Mouse (Mus musculus): ENCODE measurements at regions not wholly inside any gene's neighbourhood (a gene's known extent, or its start where the extent isn't known, plus 50 kb on each side); places are given as distances from the start of the nearest gene placed in this dataset.

GRCm38 (mm10) chr13:101879561-101880081 lies 111.6 kb upstream of the Pik3r1 start:
- DNase-seq (ENCODE audit: low spot score in 2 of 2) = peak in 1 of 2 experiments; percentile 6

DNA sequence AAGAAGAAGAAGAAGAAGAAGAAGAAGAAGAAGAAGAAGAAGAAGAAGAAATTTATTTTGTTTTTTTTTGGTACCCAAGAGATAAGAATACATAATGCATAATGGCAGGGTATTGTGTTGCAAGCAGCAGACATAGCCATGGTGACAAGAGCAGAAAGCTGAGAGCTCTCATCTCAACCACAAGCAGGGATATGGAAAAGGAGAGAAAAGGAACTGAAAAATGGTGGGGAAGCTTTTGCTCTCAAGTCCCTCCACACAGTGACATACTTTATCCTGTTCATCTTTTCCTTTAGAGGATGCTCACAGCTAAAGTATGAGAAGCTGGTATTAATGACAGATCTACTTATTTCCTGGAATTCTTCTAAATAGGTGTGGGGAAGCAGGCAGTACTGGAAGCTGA lies 115.2 kb upstream of the Pik3r1 start:
- no peak for DNase-seq (ENCODE audit: low spot score in 2 of 2)

DNA sequence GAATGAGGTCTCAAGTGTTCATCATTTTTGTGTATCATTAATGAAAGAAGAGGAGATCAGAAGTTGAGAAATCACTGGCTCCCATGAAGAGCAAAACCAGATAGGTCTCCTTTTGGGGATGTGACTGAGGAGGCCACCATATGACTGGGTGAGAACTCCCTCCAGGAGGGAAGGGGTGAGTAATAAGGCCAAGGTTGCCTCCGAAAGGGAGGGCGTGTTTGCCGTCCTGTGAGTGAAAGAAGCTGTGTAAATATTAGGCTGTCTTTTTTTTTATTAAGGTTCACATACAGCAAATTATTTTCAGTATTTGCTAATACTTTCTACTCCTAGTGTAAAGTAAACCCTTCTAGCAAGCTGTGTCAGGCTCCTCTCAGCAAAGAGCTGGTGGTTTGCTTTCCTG lies 116.7 kb upstream of the Pik3r1 start:
- no peak for DNase-seq (ENCODE audit: low spot score in 2 of 2)

GRCm38 (mm10) chr13:101891473-101891872 lies 123.5 kb upstream of the Pik3r1 start:
- DNase-seq (ENCODE audit: low spot score in 2 of 2) = no peak

DNA sequence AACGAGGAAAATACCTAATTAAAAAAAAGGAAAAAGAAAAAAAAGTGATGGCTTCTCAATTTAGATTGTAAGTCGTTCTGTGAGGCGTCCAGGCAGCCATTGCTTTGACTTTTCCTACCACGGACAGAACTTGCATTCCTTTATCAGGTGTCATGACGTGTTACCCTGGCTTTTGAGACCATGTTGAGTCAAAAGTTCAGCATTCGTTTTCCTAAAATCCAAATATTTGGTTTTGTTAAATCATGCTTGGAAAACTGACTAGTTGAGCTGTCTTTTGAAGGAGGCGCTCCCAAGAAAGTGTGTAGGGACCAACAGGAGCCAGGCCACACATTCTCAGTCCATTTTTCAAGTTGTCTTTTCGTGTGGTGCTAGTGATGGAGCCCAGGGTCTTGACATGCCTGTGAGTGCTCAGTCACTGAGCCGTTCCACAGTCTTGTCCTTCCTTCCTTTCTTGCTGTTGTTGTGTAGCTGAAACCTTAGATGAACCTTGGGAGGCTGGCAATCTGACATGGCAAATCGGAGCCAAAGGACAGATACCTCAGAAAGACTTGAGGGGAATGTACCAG lies 125.1 kb upstream of the Pik3r1 start:
- DNase-seq (ENCODE audit: low spot score in 2 of 2) = no peak

DNA sequence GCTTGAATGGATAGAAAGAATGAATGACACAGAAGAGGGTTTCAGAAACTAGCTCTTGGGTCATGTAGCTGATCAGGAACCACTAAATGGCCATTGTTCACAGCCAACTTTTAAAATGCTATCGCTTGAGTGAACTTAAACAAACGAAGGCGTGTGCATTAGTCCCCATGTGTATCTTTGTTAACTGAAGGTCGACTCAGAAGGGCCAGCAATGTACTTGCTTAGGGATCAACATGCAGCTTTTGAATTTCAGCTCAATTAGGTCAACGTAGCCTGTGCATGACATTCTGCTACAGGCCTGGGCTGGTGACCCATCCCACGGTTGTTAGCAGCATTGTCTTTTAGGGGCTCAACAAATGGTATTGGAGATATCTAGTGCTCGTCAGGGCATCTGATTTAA lies 127.1 kb upstream of the Pik3r1 start:
- DNase-seq (ENCODE audit: low spot score in 2 of 2) = no peak

- DNase-seq (ENCODE audit: low spot score in 2 of 2) = no peak
Observed at GRCm38 (mm10) chr13:101895686-101896085, 127.7 kb upstream of the Pik3r1 start.

DNA sequence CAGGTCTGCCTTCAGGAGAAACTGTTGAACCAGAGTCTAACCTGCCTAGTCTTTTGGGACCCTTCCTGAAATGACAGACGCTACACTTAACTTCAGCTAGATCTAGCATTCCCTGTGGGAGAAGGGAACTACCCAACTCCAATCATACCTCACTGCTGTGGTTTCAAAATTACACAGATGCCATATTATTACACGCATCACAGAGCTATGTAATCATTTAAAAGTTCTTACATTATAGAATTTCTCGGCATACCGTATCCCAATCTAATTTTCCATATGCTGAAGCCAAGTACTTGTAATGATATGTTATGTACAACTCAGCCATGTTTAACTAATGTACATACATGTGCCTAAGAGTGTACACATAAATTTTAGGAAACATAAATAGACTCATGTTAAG lies 128.9 kb upstream of the Pik3r1 start:
- DNase-seq (ENCODE audit: low spot score in 2 of 2) = no peak

DNA sequence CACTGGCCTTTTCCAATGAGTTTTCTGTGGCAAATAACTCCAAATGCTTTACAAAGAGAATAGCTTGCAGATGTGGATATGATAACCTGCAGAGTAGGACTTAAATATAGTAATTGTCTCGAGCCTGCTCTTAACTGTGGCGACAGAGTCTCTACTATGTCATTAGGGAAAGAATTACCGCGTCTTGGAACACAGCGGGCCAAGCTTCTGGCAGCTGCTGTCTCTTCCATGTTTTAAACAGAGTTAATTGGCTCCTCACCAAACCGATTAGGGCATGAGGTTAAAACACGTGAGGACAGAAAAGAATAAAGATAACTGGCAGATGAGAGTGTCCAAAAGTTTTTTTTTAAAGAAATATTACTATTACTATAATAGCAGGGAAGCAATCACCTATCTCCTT lies 134.2 kb upstream of the Pik3r1 start:
- DNase-seq (ENCODE audit: low spot score in 2 of 2) = no peak

DNA sequence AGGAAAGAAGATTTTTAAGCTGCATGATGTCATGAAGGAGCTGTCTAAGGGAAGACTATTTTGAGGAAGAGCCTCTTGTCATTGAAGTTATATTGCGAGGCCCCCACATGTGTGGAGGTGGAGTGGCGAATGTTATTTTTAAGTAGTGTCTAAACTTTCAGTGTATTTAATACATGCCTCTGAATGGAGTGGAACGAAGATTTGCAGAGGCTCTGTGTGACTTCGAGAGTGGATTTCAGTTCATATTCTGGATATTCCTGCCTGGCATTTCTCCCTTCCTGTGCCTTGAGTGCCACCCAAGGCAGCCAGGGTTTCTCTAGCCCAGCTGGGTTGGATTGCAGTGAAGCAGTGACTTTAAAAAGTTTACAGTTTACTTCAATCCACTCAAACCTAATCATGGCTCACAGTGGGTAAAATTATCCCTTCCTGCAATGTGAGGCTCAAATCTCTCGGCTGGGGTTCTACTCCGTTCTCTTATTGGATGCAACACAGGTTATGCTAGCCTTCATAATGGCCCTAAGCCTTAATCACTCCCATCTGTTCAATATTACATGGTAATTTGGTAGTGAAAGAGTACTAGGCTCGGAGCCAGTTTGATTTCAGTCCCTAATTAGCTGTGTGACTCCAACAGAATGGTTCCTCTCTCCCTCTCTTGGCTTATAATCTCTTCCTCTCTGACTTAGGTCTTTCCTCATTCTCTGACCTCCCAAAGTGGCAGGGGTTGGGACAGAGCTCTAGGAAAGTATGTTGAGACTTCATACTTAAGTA lies 138.1 kb upstream of the Pik3r1 start:
- peak in 1 of 2 experiments; percentile 18 for DNase-seq (ENCODE audit: low spot score in 2 of 2)

DNA sequence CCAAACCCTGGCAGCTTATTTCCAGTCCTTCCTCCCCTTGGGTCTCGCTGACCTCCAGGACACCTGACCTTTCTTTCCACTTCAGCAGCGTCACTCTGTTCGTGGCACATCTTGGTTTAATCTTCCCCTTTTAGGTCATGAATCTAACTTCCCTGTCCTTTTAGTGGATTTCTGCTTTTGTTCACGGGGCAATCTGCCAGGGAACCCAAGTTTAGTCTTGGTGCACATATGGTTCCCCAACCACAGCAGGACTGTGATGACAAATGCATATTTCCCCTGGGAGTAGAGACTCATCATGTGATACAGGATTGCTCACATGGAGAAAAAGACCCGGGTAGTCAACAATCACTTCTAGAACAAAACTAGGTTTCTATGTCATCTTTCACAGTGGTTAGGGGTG lies 141.0 kb upstream of the Pik3r1 start:
- DNase-seq (ENCODE audit: low spot score in 2 of 2) = peak in 1 of 2 experiments; percentile 56

GRCm38 (mm10) chr13:101910687-101911086 lies 142.7 kb upstream of the Pik3r1 start:
- DNase-seq (ENCODE audit: low spot score in 2 of 2) = peak in 1 of 2 experiments; percentile 16

- no peak for DNase-seq (ENCODE audit: low spot score in 2 of 2)
Observed at GRCm38 (mm10) chr13:101914132-101914531, 146.1 kb upstream of the Pik3r1 start.

DNA sequence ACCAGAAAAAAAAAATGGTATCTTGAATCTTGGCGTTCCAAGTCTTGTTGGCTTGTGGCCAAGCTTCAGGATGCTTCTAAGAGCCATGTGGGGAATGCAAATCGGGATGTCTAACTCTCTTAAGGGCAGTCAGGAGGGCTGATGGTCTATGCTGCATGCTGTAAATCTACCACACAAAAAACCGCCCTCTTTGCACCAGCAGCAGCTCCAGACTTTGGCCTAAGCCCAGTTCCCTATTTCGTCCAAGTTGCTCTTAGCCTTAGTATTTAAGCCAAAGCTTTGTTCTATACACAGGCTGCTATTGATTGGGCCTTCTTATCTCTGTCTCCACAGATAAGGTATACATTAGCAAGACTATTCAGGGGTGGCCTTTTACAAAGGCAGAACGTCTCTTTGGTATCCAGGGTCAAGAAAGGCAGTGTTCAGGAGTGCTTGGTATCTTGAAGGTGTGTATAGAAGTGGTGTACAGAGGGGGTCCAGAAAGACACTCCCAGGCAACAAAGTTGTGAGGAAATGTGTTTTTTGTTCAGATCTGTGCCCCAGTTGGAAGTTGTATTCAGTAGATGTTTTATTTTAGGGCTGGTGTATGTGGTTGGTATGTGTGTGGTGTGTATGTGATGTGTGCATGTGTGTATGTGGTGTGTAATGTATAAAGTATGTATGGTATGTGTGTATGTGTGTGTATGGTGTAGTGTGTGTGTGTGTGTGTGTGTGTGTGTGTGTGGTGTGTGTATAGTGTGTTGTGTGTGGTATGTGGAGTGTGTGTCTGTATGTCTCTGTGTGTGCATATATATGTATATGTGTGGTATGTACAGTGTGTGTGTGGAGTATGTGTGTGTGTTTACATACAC lies 146.9 kb upstream of the Pik3r1 start:
- DNase-seq (ENCODE audit: low spot score in 2 of 2) = peak in 1 of 2 experiments; percentile 13

- peak in 1 of 2 experiments; percentile 6 for DNase-seq (ENCODE audit: low spot score in 2 of 2)
Observed at GRCm38 (mm10) chr13:101915542-101915941, 147.5 kb upstream of the Pik3r1 start.

DNA sequence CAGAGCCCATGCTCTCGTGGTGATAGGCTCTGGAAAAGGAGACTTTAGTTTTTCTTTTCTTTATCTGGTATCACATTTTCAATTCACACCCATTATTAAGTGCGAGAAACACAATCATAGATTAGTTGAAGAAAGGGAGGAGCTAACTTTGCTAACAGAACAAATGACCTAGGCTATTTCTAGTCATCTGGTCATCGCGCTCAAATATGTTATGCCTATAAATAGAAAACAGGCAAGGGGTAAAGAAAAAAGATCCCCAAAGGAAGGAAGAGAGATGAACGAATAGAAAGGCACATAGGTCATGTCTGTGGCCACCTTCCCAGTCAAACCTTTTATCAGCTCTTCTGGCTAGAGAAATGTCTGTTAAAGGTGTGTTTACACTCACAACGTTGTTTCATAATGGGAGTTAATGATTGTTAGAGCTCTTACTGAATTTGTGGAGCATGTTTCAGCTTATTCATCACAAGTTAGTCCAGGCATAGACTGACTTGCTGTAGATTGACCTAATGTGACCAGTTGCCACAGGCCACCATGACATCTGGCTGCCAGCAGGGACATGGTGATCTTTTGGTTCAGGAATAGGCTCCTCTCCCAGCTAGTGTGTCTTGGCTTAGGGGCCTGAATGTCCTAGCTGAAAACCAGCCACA lies 148.1 kb upstream of the Pik3r1 start:
- DNase-seq (ENCODE audit: low spot score in 2 of 2) = no peak

- no peak for DNase-seq (ENCODE audit: low spot score in 2 of 2)
Observed at GRCm38 (mm10) chr13:101916876-101917275, 148.9 kb upstream of the Pik3r1 start.

DNA sequence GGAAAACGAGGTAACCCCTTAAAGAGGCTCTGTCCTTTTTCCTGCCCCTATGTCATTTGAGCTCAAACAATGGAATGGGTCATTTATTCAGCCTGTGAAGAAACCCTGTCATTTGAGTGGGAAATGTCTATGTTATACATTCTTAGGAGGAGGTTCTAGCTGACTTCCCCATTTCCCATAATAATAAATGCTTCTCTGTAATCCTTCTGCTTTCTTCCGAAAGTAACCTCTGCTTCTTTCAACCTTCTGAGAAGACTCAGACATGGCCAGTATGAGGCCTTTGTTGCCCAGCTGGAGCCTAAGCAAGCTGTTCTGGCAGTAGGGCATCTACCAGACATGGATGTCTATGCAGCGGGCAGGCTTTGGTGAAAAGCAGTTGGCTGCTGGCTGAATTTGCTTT lies 150.2 kb upstream of the Pik3r1 start:
- no peak for DNase-seq (ENCODE audit: low spot score in 2 of 2)

DNA sequence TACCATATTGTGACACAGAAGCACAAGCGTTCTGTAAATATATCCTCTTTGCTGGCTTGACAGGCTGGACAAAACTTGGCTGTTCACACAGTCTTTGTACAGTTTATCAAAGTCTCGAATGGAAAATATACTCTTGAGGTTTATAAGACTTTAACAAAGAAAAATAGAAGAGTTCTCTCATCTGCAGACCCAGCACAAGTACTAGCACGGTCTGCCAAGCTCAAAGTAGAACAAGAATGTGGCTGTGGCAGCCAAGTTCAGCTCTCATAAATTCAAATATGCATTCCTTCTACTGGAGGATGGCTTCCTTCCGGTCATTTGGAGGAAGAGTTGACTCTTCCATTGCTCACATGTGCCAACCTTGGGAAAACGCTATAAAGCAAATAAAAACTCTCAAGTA lies 151.2 kb upstream of the Pik3r1 start:
- DNase-seq (ENCODE audit: low spot score in 2 of 2) = no peak

GRCm38 (mm10) chr13:101920384-101920783 lies 152.4 kb upstream of the Pik3r1 start:
- DNase-seq (ENCODE audit: low spot score in 2 of 2) = no peak

DNA sequence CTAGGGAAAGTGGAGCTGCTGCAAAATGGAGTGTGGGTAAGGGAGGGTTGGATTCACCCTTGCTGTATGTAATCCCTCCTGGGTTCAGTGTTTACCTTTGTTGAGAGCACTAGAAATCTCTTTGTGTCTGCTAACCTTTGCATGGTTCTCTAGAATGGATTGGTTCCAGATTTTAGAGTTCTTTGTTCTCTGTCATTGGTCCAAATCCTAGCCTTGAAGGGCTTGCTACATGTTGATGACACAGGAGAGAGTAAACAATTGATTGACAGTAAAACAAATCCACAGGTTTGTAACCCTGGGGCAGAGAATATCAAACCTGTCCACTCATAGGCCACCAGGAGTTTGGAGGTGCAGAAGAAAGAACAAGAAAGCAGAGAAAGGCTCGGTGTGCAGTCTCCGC lies 156.6 kb upstream of the Pik3r1 start:
- DNase-seq (ENCODE audit: low spot score in 2 of 2) = no peak
